Mouse (Mus musculus): ENCODE measurements around the gene Fbll1.

Fbll1 gene

GRCm38 (mm10) chr11:35783038-35783437 is 15.6 kb downstream of the Fbll1 start:
- WGBS: 78% methylated on average over 5 of the region's 5 CpGs

GRCm38 (mm10) chr11:35782444-35782843 is 16.2 kb downstream of the Fbll1 start:
- WGBS: over 99% methylated on average over 3 of the region's 3 CpGs

GRCm38 (mm10) chr11:35780336-35780735 is 18.3 kb downstream of the Fbll1 start:
- 71% methylated on average over 3 of the region's 3 CpGs for WGBS

GRCm38 (mm10) chr11:35776452-35776851 is 22.2 kb downstream of the Fbll1 start:
- 89% methylated on average over 3 of the region's 3 CpGs for WGBS

GRCm38 (mm10) chr11:35775606-35776005 is 23.1 kb downstream of the Fbll1 start:
- 83% methylated on average over 3 of the region's 3 CpGs for WGBS

- 45% methylated on average over 9 of the region's 9 CpGs for WGBS
These were observed 27.8 kb downstream of the Fbll1 start for GRCm38 (mm10) chr11:35770741-35771504.

- WGBS: under 1% methylated on average over 41 of the region's 41 CpGs
These were observed 28.8 kb downstream of the Fbll1 start for GRCm38 (mm10) chr11:35769746-35770437.

GRCm38 (mm10) chr11:35769188-35769745 is 29.4 kb downstream of the Fbll1 start, which contains the start of gene Pank3:
Gene Pank3, plus strand, starts transcription at chr11:35769484.
- WGBS: under 1% methylated on average over 50 of the region's 50 CpGs

GRCm38 (mm10) chr11:35766845-35767244 is 31.8 kb downstream of the Fbll1 start:
- 80% methylated on average over 5 of the region's 5 CpGs for WGBS

- 99% methylated on average over 4 of the region's 4 CpGs for WGBS
These were observed 38.1 kb downstream of the Fbll1 start for GRCm38 (mm10) chr11:35760627-35761003.

- 91% methylated on average over 7 of the region's 7 CpGs for WGBS
These were observed 38.6 kb downstream of the Fbll1 start for GRCm38 (mm10) chr11:35760001-35760626.

GRCm38 (mm10) chr11:35756411-35757303 is 42.0 kb downstream of the Fbll1 start:
- WGBS: 55% methylated on average over 11 of the region's 11 CpGs

GRCm38 (mm10) chr11:35755546-35755945 is 43.1 kb downstream of the Fbll1 start:
- 52% methylated on average over 6 of the region's 6 CpGs for WGBS

- 78% methylated on average over 4 of the region's 4 CpGs for WGBS
These were observed 43.7 kb downstream of the Fbll1 start for GRCm38 (mm10) chr11:35754906-35755418.

- 87% methylated on average over 8 of the region's 8 CpGs for WGBS
These were observed 48.1 kb downstream of the Fbll1 start for GRCm38 (mm10) chr11:35750578-35750977.

Measured in cerebral cortex, adult 2 months (tissue).